Mouse (Mus musculus) forebrain, embryonic 13.5 days (tissue): Measurements from ENCODE around the gene Hhex. TPM values are rescaled to one million over a fixed set of nuclear protein-coding genes. Genes with fewer than 3 reads are reported as not detected.

Experiments
- ATAC-seq: fragments of 200-750 bp; cut with Nextera tagmentation; 2 replicates; pipeline ENCODE4 v1.8.0; 2017
- H3K27ac ChIP-seq: fragments of 300-500 bp; sonication (generic); 2 replicates; pipeline ENCODE4 v1.5.1; 2015; ENCODE audit warnings: inconsistent platforms, mild to moderate bottlenecking, moderate library complexity
- H3K27me3 ChIP-seq: fragments of 300-500 bp; sonication (generic); 2 replicates; pipeline ENCODE4 v1.6.1; 2015; ENCODE audit warnings: mild to moderate bottlenecking, inconsistent platforms
- H3K36me3 ChIP-seq: fragments of 300-500 bp; sonication (generic); 2 replicates; pipeline ENCODE4 v1.6.1; 2015; ENCODE audit warnings: mild to moderate bottlenecking, inconsistent platforms; ENCODE audit not compliant: poor library complexity, severe bottlenecking
- H3K4me1 ChIP-seq: fragments of 300-500 bp; sonication (generic); 2 replicates; pipeline ENCODE4 v1.6.1; 2015; ENCODE audit warnings: inconsistent platforms
- H3K4me2 ChIP-seq: fragments of 300-500 bp; sonication (generic); 2 replicates; pipeline ENCODE4 v1.6.1; 2015; ENCODE audit warnings: inconsistent platforms, mild to moderate bottlenecking, moderate library complexity
- H3K4me3 ChIP-seq: fragments of 300-500 bp; sonication (generic); 2 replicates; pipeline ENCODE4 v1.5.1; 2015; ENCODE audit warnings: mild to moderate bottlenecking, inconsistent platforms
- H3K9ac ChIP-seq: fragments of 300-500 bp; sonication (generic); 2 replicates; pipeline ENCODE4 v1.6.1; 2015; ENCODE audit warnings: mild to moderate bottlenecking, inconsistent platforms
- H3K9me3 ChIP-seq: fragments of 300-500 bp; sonication (generic); replicated peaks from 2 replicates; pipeline ENCODE4 v1.6.1; 2016; ENCODE audit warnings: inconsistent platforms
- WGBS: fragments of 180-500 bp; shearing (Covaris S2); methylation state at CpG from one replicate; pipeline ENCODE4 v1.1.7; 2015; 5-methylcytosine and 5-hydroxymethylcytosine counted together
- polyA plus RNA-seq: library from polyadenylated mRNA; unstranded; fragments of >200 nt; fragmentation: Nextera tagmentation; extraction: Ambion mirVana; gene quantifications from 2 replicates; pipeline ENCODE4 v1.2.1, GENCODE M21; 2015

The Hhex gene
- polyA plus RNA-seq, 1 experiment from 2014 or later: 5.7 TPM

DNA sequence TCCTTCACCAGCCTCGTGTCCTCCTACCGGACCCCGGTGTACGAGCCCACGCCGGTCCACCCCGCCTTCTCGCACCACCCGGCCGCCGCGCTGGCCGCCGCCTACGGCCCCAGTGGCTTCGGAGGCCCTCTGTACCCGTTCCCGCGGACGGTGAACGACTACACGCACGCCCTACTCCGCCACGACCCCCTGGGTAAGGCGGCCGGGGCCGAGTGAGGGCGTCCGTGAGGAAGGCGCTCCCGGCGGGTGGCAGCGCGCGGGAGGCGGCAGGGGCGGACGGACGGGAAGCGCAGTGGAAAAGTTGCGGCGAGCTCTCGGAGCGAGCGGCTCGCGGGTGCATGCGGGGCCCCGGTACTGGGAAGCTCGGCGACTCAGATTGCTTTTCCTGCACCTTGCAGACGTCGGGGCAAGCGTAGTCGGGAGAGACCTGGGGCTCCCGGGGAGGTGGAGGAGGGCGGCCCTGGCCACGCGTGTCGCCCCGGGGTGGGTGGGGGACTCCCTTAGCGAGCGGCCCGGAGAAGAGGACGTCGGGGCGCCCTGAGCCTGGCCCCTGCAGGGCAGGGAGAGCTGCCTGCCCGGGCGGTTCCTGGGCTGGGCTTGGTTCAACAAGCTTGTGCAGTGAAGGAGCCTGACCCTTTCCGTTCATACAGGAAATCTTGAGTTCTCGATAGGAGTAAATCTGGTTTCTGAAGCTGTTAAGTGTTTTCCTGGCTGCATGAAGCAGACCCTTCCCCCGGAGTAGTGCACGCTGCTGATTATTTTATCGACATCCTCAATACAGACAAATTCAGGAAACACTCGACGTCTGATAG is 637 bp downstream of the Hhex start:
- WGBS: under 1% methylated on average over 73 of the region's 77 CpGs
- Histone ChIP-seq H3K4me1 (peaks cover 17% of the 10 kb centered on the region), H3K27ac (no peak overlapping the region), H3K9ac (no peak overlapping the region), H3K36me3 (no peaks in the 10 kb centered on the region), H3K9me3 (no peaks in the 10 kb centered on the region), H3K27me3 (peaks cover 97% of the 10 kb centered on the region), H3K4me3 (peak overlapping the region; percentile 39), H3K4me2 (peak overlapping the region; percentile 59)
- ATAC-seq: peak; percentile 34; the same call in 1 of the 2 replicates

DNA sequence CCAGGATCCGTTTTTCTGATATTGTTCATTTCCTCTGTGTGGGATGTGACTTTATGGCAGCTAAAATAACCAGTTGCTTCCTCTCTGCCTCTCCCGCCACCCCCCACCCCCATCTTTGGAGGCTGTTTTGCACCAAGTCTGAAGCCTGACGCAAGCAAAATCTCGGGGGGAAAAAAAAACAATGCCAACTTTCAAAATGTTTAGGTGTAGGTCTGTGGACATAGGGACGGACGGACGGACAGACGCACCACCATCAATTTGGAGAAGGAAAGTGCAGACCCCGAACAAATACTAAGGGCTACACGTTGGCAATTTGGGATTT is 1.2 kb downstream of the Hhex start:
- no peak overlapping the region for H3K4me3 ChIP-seq
- WGBS: 5% methylated on average over 10 of the region's 10 CpGs

DNA sequence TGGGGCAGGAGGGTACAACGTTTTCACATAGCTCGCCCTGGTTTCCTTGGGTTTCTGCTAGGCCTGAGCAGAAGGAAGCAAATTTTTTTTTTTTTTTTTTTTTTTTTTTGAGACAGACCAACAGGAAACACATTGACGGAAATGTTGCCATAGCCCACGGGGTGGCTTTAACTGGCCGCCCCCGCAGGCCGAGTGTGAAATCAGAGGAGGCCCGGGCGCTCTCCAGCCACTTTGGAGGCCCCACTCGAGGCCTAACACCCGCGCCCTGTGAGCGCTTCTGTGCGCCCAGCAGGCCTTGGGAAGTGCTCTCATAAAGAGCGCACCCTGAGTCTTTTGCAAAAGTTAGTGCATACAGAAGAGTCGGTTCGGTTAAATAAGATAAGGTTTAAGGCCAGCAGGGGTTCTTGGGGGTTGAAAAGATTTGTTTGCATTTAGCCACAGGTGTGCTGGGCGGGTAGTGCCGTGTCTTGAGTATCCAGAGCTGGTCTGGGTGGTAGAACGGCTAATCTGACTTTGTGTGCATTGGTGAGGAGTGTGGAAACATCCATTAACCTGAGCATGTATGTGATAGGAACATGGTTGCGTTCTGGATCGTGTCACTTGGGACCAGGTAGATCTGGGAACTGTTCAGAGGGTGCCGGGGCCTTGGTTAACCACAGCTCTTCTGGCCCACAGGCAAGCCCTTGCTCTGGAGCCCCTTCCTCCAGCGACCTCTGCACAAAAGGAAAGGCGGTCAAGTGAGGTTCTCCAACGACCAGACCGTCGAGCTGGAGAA is 2.1 kb downstream of the Hhex start:
- H3K27me3 ChIP-seq: peaks cover 95% of the 10 kb centered on the region
- no peak for ATAC-seq
- 2% methylated on average over 28 of the region's 28 CpGs for WGBS
- H3K4me2 ChIP-seq: no peak overlapping the region
- H3K36me3 ChIP-seq: no peaks in the 10 kb centered on the region
- no peaks in the 10 kb centered on the region for H3K9me3 ChIP-seq
- 0 out of 2 replicates have a peak overlapping the region, but pooled peaks have one; percentile 3 for H3K4me3 ChIP-seq
- no peak overlapping the region for H3K9ac ChIP-seq
- H3K27ac ChIP-seq: no peak overlapping the region
- H3K4me1 ChIP-seq: peaks cover 17% of the 10 kb centered on the region

More for the DNA sequence above, 1.2 kb downstream of the Hhex start:
- Histone ChIP-seq H3K27ac (no peak overlapping the region), H3K9ac (no peak overlapping the region), H3K9me3 (no peaks in the 10 kb centered on the region), H3K4me1 (peaks cover 17% of the 10 kb centered on the region), H3K36me3 (no peaks in the 10 kb centered on the region), H3K4me2 (no peak overlapping the region), H3K27me3 (peaks cover 95% of the 10 kb centered on the region)
- ATAC-seq: no peak

DNA sequence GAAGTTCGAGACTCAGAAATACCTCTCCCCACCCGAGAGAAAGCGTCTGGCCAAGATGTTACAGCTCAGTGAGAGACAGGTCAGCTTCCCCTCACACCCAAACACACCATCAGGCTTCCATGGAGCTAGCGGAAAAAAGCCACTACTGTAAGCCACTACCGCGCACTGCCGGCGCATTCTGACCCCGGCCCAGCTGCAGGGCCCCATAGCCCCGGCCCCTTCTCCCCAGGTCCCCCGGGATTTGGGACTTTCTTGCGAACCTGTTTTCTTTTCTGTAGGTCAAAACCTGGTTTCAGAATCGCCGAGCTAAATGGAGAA is 2.6 kb downstream of the Hhex start:
- H3K4me2 ChIP-seq: no peak overlapping the region
- peaks cover 17% of the 10 kb centered on the region for H3K4me1 ChIP-seq
- H3K9ac ChIP-seq: no peak overlapping the region
- no peak overlapping the region for H3K4me3 ChIP-seq
- no peaks in the 10 kb centered on the region for H3K36me3 ChIP-seq
- no peak for ATAC-seq
- H3K27ac ChIP-seq: no peak overlapping the region
- no peaks in the 10 kb centered on the region for H3K9me3 ChIP-seq
- 7% methylated on average over 14 of the region's 14 CpGs for WGBS
- H3K27me3 ChIP-seq: peaks cover 94% of the 10 kb centered on the region

DNA sequence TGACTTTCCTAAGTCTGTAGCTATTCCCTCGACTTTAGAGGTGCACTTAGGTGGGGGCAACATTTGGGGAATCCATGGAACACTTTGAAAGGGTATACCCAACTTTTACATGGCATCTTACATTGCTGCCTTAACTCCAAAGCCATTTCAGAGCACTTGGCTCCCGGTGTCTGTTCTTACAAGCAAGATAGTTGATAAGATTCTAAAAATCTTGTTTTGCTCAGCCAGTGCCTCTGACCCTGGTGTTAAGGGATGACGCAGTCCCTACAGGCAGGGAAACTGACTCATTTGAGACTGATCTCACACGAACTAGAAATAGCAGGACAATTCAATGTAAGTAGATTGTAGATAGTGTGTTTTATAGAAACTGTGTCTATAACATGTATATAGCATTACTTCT is 5.6 kb downstream of the Hhex start:
- H3K4me1 ChIP-seq: peaks cover 4% of the 10 kb centered on the region; the same call in 1 of the 2 replicates
- H3K4me2 ChIP-seq: no peak overlapping the region
- no peaks in the 10 kb centered on the region for H3K9me3 ChIP-seq
- H3K36me3 ChIP-seq: no peaks in the 10 kb centered on the region
- 71% methylated on average over 4 of the region's 4 CpGs for WGBS
- H3K27ac ChIP-seq: no peak overlapping the region
- peaks cover 68% of the 10 kb centered on the region for H3K27me3 ChIP-seq
- H3K4me3 ChIP-seq: no peak overlapping the region
- ATAC-seq: no peak
- H3K9ac ChIP-seq: no peak overlapping the region

DNA sequence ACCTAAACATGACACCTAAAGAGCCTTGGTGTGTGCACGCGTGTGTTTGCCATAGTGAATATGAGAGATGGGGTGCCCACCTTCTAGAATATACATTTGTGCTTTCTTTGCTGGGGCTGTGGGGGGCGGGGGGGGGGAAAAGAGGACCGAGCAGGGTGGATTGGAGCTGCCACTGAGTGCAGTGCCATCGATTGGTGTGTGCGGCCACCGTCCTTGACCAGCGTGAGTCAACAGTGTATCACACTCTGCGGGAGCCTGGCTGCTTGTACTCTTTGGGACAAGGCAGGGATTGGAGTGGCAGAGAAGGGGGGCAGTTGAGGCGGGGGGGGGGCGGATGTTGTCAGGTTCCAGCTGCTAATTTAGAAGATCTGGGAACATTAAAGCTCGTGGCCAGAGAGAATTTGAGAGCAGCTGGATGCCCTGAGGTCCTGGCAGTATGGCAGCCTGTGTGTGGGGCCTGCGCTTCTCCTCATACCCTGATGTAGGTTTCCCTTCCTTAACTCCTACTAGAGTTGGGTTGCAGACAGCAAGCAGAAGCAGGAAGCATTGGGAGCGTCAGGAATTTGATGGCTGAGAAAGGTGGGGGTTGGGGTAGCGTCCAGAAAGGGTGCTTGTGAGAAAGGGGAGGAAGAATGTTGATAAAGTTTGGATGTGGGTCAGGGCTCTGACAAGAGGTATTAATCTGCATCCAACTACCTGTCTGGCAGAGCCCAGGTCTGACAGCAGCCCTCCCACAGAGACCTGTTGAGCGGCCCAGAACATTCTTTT is 6.3 kb downstream of the Hhex start:
- Histone ChIP-seq H3K27me3 (peaks cover 61% of the 10 kb centered on the region), H3K4me3 (no peak overlapping the region), H3K27ac (no peak overlapping the region), H3K9me3 (no peaks in the 10 kb centered on the region), H3K36me3 (no peaks in the 10 kb centered on the region), H3K9ac (no peak overlapping the region), H3K4me2 (no peak overlapping the region), H3K4me1 (no peaks in the 10 kb centered on the region)
- WGBS: 75% methylated on average over 16 of the region's 16 CpGs
- no peak for ATAC-seq

DNA sequence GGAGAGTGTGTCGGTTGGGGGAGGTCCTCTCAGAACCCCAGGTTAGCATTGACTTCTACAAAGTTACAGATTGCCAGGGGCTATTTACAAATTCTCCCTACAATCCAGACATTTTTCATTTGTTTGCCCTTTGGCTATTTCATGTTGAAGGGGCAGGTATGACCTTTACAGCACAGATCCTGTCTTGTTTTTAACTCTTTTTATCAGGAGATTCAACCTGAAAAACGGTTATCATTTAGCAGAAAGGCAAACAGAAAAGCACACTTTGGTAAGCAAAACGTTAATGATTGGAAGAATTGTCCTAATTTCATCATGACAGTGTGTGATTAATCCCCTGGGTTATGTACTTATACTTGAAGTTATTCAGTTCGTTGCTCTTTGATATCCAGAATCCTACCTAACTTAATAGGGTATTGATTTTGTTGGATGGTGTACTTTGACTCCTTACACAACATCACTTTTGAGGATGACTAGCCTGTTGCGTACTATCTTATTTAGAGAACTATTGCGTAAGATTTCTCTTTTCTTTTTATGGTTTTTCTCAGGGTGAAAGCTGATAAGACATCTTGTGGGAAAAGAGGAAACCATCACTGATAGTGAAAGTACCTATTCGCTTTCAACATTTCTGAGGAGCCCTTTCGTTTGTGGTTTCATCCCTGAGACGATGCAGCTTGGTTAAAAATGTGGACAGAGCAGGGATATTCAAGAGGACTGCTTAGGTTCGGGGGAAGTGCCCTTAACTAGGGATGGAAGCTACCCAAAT is 8.1 kb downstream of the Hhex start:
- no peaks in the 10 kb centered on the region for H3K9me3 ChIP-seq
- no peaks in the 10 kb centered on the region for H3K4me1 ChIP-seq
- H3K9ac ChIP-seq: no peak overlapping the region
- no peak overlapping the region for H3K4me3 ChIP-seq
- 80% methylated on average over 10 of the region's 10 CpGs for WGBS
- no peaks in the 10 kb centered on the region for H3K36me3 ChIP-seq
- H3K27ac ChIP-seq: no peak overlapping the region
- ATAC-seq: no peak
- H3K27me3 ChIP-seq: peaks cover 42% of the 10 kb centered on the region
- no peak overlapping the region for H3K4me2 ChIP-seq

DNA sequence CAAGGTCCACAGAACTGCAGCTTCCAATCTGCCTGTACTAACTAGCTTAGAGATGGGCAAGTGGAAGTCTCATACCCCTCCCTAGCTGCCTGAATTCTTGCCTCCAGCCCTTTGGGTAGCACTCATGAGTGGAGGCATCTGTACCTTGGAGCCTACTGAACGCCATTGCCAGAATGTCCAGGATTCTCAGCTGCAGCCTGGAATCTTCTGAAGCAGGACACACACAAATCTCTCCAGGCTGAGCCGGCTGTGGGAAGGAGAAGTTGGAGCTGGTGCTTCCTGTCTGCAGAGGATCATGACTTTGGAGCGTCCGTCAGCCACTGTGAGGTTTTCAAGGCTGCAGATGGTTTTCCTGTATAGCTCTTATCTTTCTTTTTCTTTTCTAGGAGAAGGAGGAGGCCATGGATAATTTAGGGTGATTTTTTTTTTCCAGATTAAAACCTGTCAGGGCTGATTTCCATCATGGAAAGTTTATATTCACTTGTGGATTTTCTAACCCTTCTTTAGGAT is 9.1 kb downstream of the Hhex start:
- ATAC-seq: no peak
- Histone ChIP-seq H3K9me3 (no peaks in the 10 kb centered on the region), H3K27me3 (peaks cover 35% of the 10 kb centered on the region), H3K4me3 (no peak overlapping the region), H3K4me1 (no peaks in the 10 kb centered on the region), H3K27ac (no peak overlapping the region), H3K4me2 (no peak overlapping the region), H3K36me3 (no peaks in the 10 kb centered on the region), H3K9ac (no peak overlapping the region)
- 79% methylated on average over 4 of the region's 4 CpGs for WGBS

DNA sequence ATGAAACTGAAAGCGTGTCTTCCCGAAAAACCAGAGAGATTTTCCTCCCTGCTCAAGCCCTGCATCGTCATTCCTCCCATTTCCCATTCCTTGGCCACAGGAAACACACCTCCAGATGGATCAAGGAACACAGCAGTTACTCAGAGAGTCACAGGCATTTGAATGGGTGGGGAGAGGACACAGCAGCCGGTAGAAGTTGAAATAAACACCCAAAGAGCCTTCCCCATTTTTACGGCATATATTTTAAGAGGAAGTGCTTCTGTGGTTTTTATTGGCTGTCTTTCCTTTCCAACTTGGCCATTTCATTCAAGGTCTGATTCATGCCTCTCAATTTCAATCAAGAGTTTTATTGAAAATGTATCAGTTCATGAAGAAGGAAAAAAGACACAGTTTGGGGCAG is 13.6 kb downstream of the Hhex start:
- H3K36me3 ChIP-seq: no peaks in the 10 kb centered on the region
- WGBS: 85% methylated on average over 5 of the region's 5 CpGs
- H3K9me3 ChIP-seq: no peaks in the 10 kb centered on the region
- no peak overlapping the region for H3K9ac ChIP-seq
- H3K27me3 ChIP-seq: no peaks in the 10 kb centered on the region
- ATAC-seq: no peak
- no peak overlapping the region for H3K4me2 ChIP-seq
- H3K4me3 ChIP-seq: no peak overlapping the region
- no peaks in the 10 kb centered on the region for H3K4me1 ChIP-seq
- H3K27ac ChIP-seq: no peak overlapping the region

DNA sequence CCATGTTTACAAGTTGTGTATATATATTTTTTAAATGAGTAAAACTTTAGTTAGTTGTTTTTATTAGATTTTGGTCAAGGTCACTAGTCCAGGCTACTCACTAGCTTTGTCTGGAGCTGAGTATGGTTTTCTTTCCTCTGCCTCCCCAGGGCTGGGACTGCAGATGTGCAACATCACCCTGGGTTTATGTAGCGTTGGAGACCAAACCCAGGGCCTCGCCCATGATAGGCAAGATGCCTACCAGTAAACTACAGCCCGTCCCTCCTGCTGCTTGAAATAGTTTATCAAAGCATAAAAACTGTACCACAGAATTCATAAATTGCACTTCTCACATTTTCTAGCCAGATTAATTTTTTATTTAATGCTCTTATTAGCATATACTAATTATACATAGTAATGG is 14.6 kb downstream of the Hhex start:
- H3K27me3 ChIP-seq: no peaks in the 10 kb centered on the region
- no peak overlapping the region for H3K27ac ChIP-seq
- no peak for ATAC-seq
- H3K4me3 ChIP-seq: no peak overlapping the region
- H3K4me2 ChIP-seq: no peak overlapping the region
- H3K36me3 ChIP-seq: no peaks in the 10 kb centered on the region
- no peak overlapping the region for H3K9ac ChIP-seq
- H3K9me3 ChIP-seq: no peaks in the 10 kb centered on the region
- H3K4me1 ChIP-seq: no peaks in the 10 kb centered on the region
- 89% methylated on average over 3 of the region's 3 CpGs for WGBS

DNA sequence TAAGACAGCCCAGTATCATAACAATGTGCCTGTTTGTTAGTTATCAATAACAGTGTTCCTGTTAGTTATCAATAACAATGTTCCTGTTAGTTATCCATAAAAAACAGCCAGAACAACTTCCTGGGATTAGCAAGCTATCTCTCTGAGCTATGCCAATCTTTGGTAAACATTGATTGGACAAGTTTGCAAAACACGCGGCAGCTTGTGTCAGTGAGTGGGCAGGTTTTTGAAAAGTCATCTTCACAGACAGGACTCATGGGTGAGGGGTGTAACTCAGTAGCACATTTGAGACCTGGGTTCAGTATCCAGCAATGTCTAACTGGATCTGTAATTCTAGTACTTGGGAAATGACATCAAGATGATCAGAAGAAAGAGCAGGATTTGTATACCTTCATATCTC is 20.9 kb downstream of the Hhex start:
- Histone ChIP-seq H3K4me1 (no peaks in the 10 kb centered on the region), H3K36me3 (no peaks in the 10 kb centered on the region), H3K4me2 (no peak overlapping the region), H3K4me3 (no peak overlapping the region), H3K9me3 (0 out of 2 replicates have a peak, but pooled peaks cover under 1% of the 10 kb centered on the region), H3K27ac (no peak overlapping the region), H3K9ac (no peak overlapping the region), H3K27me3 (no peaks in the 10 kb centered on the region)
- no peak for ATAC-seq
- WGBS: 99% methylated on average over 2 of the region's 2 CpGs
